Mouse (Mus musculus) cerebellum, adult 2 months (tissue): ENCODE results near the gene Smok3c.

Source experiments
- CTCF ChIP-seq: fragments of 200-500 bp; IDR thresholded peaks from 2 replicates; pipeline ENCODE4 v1.5.1; 2011; ENCODE audit warnings: low read depth, mild to moderate bottlenecking, control low read depth, low read length, moderate library complexity, borderline replicate concordance; ENCODE audit not compliant: insufficient read depth
- POLR2A ChIP-seq: fragments of 200-500 bp; IDR thresholded peaks from 2 replicates; pipeline ENCODE4 v1.6.1; 2011; ENCODE audit warnings: low read length, control low read depth, borderline replicate concordance; ENCODE audit not compliant: insufficient read depth

GRCm38 (mm10) chr5:138084507-138084906 lies 31.5 kb downstream of the Smok3c start:
- TF ChIP-seq CTCF, result no peak
- TF ChIP-seq POLR2A, result no peak
